Mouse (Mus musculus) kidney, adult 2 months (tissue): Measurements from ENCODE around the gene Gtsf2.

ENCODE experiments used
- CTCF ChIP-seq: fragments of 200-500 bp; conservative IDR thresholded peaks from 2 replicates; pipeline ENCODE4 v1.5.1; 2011; ENCODE audit warnings: low read depth, mild to moderate bottlenecking, control low read depth, low read length, moderate library complexity, mixed read lengths; ENCODE audit not compliant: insufficient read depth, insufficient read length
- POLR2A ChIP-seq: fragments of 200-500 bp; IDR thresholded peaks from one replicate; pipeline ENCODE4 v1.6.1; 2011; ENCODE audit warnings: low read depth, low read length, control low read depth

GRCm38 (mm10) chr15:103473182-103473581, 24.9 kb upstream of the Gtsf2 start:
- TF ChIP-seq CTCF (no peak), POLR2A (no peak)
